Mouse (Mus musculus) layer of hippocampus, postnatal 36 days (tissue): ENCODE measurements around the gene Gale. TPM values are rescaled to one million over a fixed set of nuclear protein-coding genes. Genes with fewer than 3 reads are reported as not detected.

Experiments
- DNase-seq, 2 experiments: peaks; one replicate each; pipeline ENCODE4 v3.0.0; 2022
- total RNA-seq, 2 experiments: library from RNA; stranded (reverse); gene quantifications; 2 replicates each; pipeline ENCODE4 v1.2.3; 2021

Gale gene
- total RNA-seq, 2 experiments from 2014 or later, result 17.7 to 20.7 TPM

- DNase-seq, result no peak
These were observed 17.8 kb upstream of the Gale start for GRCm38 (mm10) chr4:135945706-135946105.

- DNase-seq, result peak; percentile 92 to 93
These were observed 17.3 kb upstream of the Gale start, which contains the start of gene Hmgcl for GRCm38 (mm10) chr4:135946278-135946658. Gene Hmgcl (plus strand): TSS chr4:135946448.

- DNase-seq, result no peak
These were observed 16.7 kb upstream of the Gale start for GRCm38 (mm10) chr4:135946659-135947301.

- DNase-seq, result no peak
These were observed 15.4 kb upstream of the Gale start for GRCm38 (mm10) chr4:135948142-135948541.

- no peak for DNase-seq
These were observed 14.1 kb upstream of the Gale start for GRCm38 (mm10) chr4:135949475-135949874.

GRCm38 (mm10) chr4:135949911-135950310 lies 13.6 kb upstream of the Gale start:
- DNase-seq, result no peak

GRCm38 (mm10) chr4:135950365-135950764 lies 13.2 kb upstream of the Gale start:
- DNase-seq, result no peak

- DNase-seq, result no peak
These were observed 12.0 kb upstream of the Gale start for GRCm38 (mm10) chr4:135951505-135951904.

GRCm38 (mm10) chr4:135953179-135953578 lies 10.3 kb upstream of the Gale start:
- DNase-seq, result no peak

GRCm38 (mm10) chr4:135954241-135954640 lies 9.3 kb upstream of the Gale start:
- peak in 1 of 2 experiments; percentile 66 for DNase-seq

- no peak for DNase-seq
These were observed 7.6 kb upstream of the Gale start for GRCm38 (mm10) chr4:135955886-135956285.

- no peak for DNase-seq
These were observed 5.2 kb upstream of the Gale start for GRCm38 (mm10) chr4:135958354-135958753.

- peak; percentile 62 to 67 for DNase-seq
These were observed 2.8 kb upstream of the Gale start for GRCm38 (mm10) chr4:135960717-135961116.

GRCm38 (mm10) chr4:135961709-135962108 lies 1.8 kb upstream of the Gale start:
- no peak for DNase-seq

- DNase-seq, result no peak
These were observed 1.3 kb upstream of the Gale start for GRCm38 (mm10) chr4:135962198-135962597.

- no peak for DNase-seq
These were observed 581 bp upstream of the Gale start for GRCm38 (mm10) chr4:135962946-135963345.

GRCm38 (mm10) chr4:135964426-135964825 lies 899 bp downstream of the Gale start:
- peak in 1 of 2 experiments; percentile 62 for DNase-seq

GRCm38 (mm10) chr4:135965113-135965512 lies 1.6 kb downstream of the Gale start:
- DNase-seq, result no peak

GRCm38 (mm10) chr4:135966283-135966682 lies 2.8 kb downstream of the Gale start:
- DNase-seq, result no peak

GRCm38 (mm10) chr4:135967086-135967760 lies 3.7 kb downstream of the Gale start:
- no peak for DNase-seq

- no peak for DNase-seq
These were observed 4.8 kb downstream of the Gale start for GRCm38 (mm10) chr4:135968271-135968869.

GRCm38 (mm10) chr4:135969070-135969750 lies 5.7 kb downstream of the Gale start:
- no peak for DNase-seq

- no peak for DNase-seq
These were observed 7.1 kb downstream of the Gale start for GRCm38 (mm10) chr4:135970585-135970984.
